Mouse (Mus musculus): ENCODE data around the gene Dab2ip. TPM values are rescaled to one million over a fixed set of nuclear protein-coding genes. Genes with fewer than 3 reads are reported as not detected.

Dab2ip gene
- polyA plus RNA-seq, 1 experiment from 2014 or later: 50.5 TPM

GRCm38 (mm10) chr2:35616891-35617658, 59.0 kb downstream of the Dab2ip start:
- no peak overlapping the region; the same call in 1 of the 2 replicates for H3K27ac ChIP-seq (replicated peaks; ENCODE audit: low read depth, low read length)
- ATAC-seq (ENCODE audit: low read depth) (no peak), DNase-seq (ENCODE audit: low spot score) (no peak)
- WGBS: 67% methylated on average over 6 of the region's 6 CpGs
- H3K9me3 ChIP-seq (ENCODE audit: control insufficient read depth, low read length): no peaks in the 10 kb centered on the region
- H3K36me3 ChIP-seq (ENCODE audit: control insufficient read depth, insufficient read depth, low read length): no peaks in the 10 kb centered on the region
- no peak overlapping the region for H3K4me2 ChIP-seq (ENCODE audit: low read depth, low read length)
- no peaks in the 10 kb centered on the region for H3K27me3 ChIP-seq (replicated peaks; ENCODE audit: control insufficient read depth, insufficient read depth, low read length)
- H3K4me1 ChIP-seq (ENCODE audit: control insufficient read depth, insufficient read depth, low read length): peaks cover 48% of the 10 kb centered on the region
- no peak overlapping the region for H3K9ac ChIP-seq (ENCODE audit: low read depth, low read length)
- H3K4me3 ChIP-seq (ENCODE audit: low read depth, low read length): no peak overlapping the region

- no peak for DNase-seq (ENCODE audit: low spot score)
- Histone ChIP-seq H3K27ac (replicated peaks; ENCODE audit: low read depth, low read length) (peak overlapping the region; percentile 73), H3K27me3 (replicated peaks; ENCODE audit: control insufficient read depth, insufficient read depth, low read length) (no peaks in the 10 kb centered on the region), H3K4me3 (ENCODE audit: low read depth, low read length) (no peak overlapping the region), H3K9me3 (ENCODE audit: control insufficient read depth, low read length) (no peaks in the 10 kb centered on the region), H3K4me2 (ENCODE audit: low read depth, low read length) (peak overlapping the region; percentile 46; the same call in 1 of the 2 replicates), H3K4me1 (ENCODE audit: control insufficient read depth, insufficient read depth, low read length) (peaks cover 54% of the 10 kb centered on the region), H3K36me3 (ENCODE audit: control insufficient read depth, insufficient read depth, low read length) (no peaks in the 10 kb centered on the region), H3K9ac (ENCODE audit: low read depth, low read length) (no peak overlapping the region)
- no peak for ATAC-seq (ENCODE audit: low read depth)
- WGBS: 55% methylated on average over 7 of the region's 7 CpGs
Observed at GRCm38 (mm10) chr2:35618981-35619380, 60.9 kb downstream of the Dab2ip start.

DNA sequence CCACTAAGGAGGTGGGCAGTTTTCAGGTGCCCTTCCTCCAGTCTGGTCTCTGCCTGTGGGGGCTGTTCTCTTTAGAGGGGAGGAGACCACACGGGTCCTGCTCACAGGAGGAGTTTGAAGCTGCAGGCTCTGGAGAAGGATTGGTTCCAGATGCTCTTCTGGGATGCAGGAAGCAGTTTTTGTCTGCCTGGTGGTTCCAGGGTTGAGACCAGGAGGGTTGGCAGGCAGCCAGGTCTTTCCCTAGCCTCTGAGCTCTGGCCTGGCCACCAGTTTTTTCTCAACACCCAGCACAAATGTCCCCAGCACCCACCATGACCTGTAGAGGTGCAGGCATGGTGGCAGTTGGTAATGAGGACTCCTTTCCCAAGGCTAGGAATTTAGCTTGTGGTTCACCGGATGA, 61.5 kb downstream of the Dab2ip start:
- DNase-seq (ENCODE audit: low spot score): peak; percentile 77
- peak overlapping the region; percentile 46 for H3K4me2 ChIP-seq (ENCODE audit: low read depth, low read length)
- WGBS: 19% methylated on average over 2 of the region's 2 CpGs
- ATAC-seq (ENCODE audit: low read depth): no peak
- no peak overlapping the region; the same call in 1 of the 2 replicates for H3K4me3 ChIP-seq (ENCODE audit: low read depth, low read length)
- H3K4me1 ChIP-seq (ENCODE audit: control insufficient read depth, insufficient read depth, low read length): peaks cover 54% of the 10 kb centered on the region
- H3K9ac ChIP-seq (ENCODE audit: low read depth, low read length): no peak overlapping the region
- H3K9me3 ChIP-seq (ENCODE audit: control insufficient read depth, low read length): no peaks in the 10 kb centered on the region
- no peaks in the 10 kb centered on the region for H3K27me3 ChIP-seq (replicated peaks; ENCODE audit: control insufficient read depth, insufficient read depth, low read length)
- no peaks in the 10 kb centered on the region for H3K36me3 ChIP-seq (ENCODE audit: control insufficient read depth, insufficient read depth, low read length)
- H3K27ac ChIP-seq (replicated peaks; ENCODE audit: low read depth, low read length): peak overlapping the region; percentile 73

DNA sequence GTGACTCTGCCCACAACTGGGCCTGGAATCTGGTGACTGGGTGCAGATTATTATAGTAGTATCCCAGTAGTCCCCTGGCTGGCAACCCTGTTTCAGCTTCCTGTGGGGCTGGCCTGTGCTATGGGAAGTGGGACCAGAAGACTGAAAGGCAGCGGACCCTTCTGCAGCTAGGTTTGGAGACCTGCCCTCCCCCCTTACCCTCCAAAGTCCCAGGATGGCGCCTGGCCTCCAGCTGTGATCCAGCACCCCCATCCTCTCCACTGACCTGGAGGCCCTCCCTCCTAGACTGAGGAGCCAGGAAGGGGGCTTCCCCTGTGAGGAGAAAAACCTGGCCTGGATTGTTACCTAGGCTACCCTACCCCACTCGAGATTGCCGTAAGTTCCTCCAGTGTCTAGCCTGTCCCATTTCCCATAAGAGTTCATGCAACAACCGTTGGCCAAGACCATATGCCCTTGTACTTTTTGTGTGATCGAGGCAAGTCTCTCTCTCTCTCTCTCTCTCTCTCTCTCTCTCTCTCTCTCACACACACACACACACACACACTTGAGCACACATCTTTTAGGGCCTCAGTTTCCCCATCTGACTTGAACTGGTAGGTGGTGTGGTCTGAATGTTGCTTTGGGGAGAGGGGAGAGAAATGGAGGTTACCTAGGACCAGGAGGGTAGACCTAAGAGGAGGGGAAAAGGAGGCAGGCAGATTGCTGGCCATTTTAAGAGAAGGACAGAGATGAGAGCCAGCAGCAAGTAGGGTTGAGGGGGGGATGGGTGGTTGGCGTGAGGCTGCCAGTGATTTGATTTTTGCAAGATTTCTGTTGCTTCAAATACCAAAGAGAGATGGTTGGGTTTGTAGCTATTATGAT, 62.5 kb downstream of the Dab2ip start:
- no peaks in the 10 kb centered on the region for H3K9me3 ChIP-seq (ENCODE audit: control insufficient read depth, low read length)
- DNase-seq (ENCODE audit: low spot score): peak; percentile 89
- H3K4me3 ChIP-seq (ENCODE audit: low read depth, low read length): peak overlapping the region; percentile 26
- no peaks in the 10 kb centered on the region for H3K36me3 ChIP-seq (ENCODE audit: control insufficient read depth, insufficient read depth, low read length)
- H3K27me3 ChIP-seq (replicated peaks; ENCODE audit: control insufficient read depth, insufficient read depth, low read length): no peaks in the 10 kb centered on the region
- H3K4me1 ChIP-seq (ENCODE audit: control insufficient read depth, insufficient read depth, low read length): peaks cover 57% of the 10 kb centered on the region
- WGBS: 24% methylated on average over 6 of the region's 7 CpGs
- H3K4me2 ChIP-seq (ENCODE audit: low read depth, low read length): peak overlapping the region; percentile 46
- peak overlapping the region; percentile 73 for H3K27ac ChIP-seq (replicated peaks; ENCODE audit: low read depth, low read length)
- ATAC-seq (ENCODE audit: low read depth): peak; percentile 72; the same call in 1 of the 2 replicates
- H3K9ac ChIP-seq (ENCODE audit: low read depth, low read length): no peak overlapping the region

GRCm38 (mm10) chr2:35621225-35621519, 63.1 kb downstream of the Dab2ip start:
- Histone ChIP-seq H3K4me1 (ENCODE audit: control insufficient read depth, insufficient read depth, low read length) (peaks cover 52% of the 10 kb centered on the region), H3K9me3 (ENCODE audit: control insufficient read depth, low read length) (no peaks in the 10 kb centered on the region), H3K27ac (replicated peaks; ENCODE audit: low read depth, low read length) (peak overlapping the region; percentile 12; the same call in 1 of the 2 replicates), H3K36me3 (ENCODE audit: control insufficient read depth, insufficient read depth, low read length) (no peaks in the 10 kb centered on the region), H3K27me3 (replicated peaks; ENCODE audit: control insufficient read depth, insufficient read depth, low read length) (no peaks in the 10 kb centered on the region), H3K4me3 (ENCODE audit: low read depth, low read length) (no peak overlapping the region), H3K9ac (ENCODE audit: low read depth, low read length) (no peak overlapping the region), H3K4me2 (ENCODE audit: low read depth, low read length) (peak overlapping the region; percentile 82; the same call in 1 of the 2 replicates)
- 75% methylated on average over 2 of the region's 2 CpGs for WGBS
- DNase-seq (ENCODE audit: low spot score) (no peak), ATAC-seq (ENCODE audit: low read depth) (no peak)

DNA sequence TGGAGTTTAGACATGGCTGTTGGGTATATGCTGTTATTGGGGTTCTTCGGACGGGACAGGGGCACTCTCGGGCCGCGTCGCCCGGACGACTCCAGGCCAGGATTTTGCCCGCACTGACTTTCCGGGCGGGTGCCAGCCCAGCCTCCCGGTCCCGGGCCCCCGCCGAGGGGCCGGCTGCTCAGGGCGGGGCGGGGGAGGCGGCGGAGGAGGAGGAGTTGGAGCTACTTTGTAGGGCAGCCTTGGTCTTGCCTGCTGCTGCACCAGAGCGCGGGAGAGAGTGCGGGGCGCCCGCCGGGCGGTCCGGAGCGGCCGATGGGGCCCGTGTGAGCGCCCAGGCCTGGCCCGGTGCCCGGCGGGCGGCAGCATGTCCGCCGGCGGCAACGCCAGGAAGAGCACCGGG, 63.7 kb downstream of the Dab2ip start:
- Histone ChIP-seq H3K36me3 (ENCODE audit: control insufficient read depth, insufficient read depth, low read length) (no peaks in the 10 kb centered on the region), H3K4me2 (ENCODE audit: low read depth, low read length) (peak overlapping the region; percentile 82), H3K9ac (ENCODE audit: low read depth, low read length) (peak overlapping the region; percentile 85), H3K9me3 (ENCODE audit: control insufficient read depth, low read length) (no peaks in the 10 kb centered on the region), H3K4me1 (ENCODE audit: control insufficient read depth, insufficient read depth, low read length) (peaks cover 56% of the 10 kb centered on the region), H3K27me3 (replicated peaks; ENCODE audit: control insufficient read depth, insufficient read depth, low read length) (no peaks in the 10 kb centered on the region), H3K4me3 (ENCODE audit: low read depth, low read length) (peak overlapping the region; percentile 85), H3K27ac (replicated peaks; ENCODE audit: low read depth, low read length) (peak overlapping the region; percentile 79)
- DNase-seq (ENCODE audit: low spot score) (peak; percentile 90), ATAC-seq (ENCODE audit: low read depth) (peak; percentile 90)
- WGBS: 0% methylated on average over 12 of the region's 41 CpGs

DNA sequence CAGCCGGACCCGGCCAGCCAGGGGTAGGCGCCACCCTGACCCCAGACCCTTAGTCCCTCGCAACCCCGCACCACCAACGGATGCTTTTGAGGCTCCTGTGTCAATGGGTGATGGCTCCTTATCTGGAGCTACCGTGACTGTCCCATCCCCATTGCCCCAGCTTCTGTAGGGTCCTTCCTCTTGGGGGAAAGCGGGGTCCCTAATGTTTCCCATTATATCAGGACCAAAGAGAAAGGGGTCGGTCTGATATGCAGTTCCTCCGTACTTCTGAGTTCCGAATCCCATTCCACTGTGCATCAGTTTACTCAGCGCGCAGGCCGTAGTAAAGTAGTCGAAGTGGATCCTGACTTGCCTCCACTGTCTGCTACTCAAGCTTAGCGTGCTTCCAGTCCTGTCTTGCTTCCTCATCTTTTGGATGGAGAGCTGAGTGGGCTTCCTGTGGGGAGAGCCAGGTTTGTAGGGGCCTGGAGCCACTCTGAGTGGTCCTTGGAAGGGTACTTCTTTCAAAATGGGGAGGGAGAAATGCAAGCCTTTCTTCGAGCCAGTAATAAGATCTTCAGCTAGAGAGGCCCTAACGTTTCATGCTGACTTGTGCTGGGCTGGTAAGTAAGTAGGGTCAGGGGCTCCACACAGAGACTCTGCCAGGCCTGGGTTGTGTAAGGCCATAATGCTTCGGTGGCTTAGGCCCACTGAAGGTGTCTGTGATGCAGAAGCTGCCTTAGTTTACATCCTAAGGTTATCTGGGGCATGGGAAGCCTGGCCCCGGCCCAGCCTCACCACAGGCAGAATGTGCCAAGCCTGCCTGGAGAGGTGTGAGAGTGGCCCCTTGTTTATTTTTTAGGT, 64.4 kb downstream of the Dab2ip start:
- Histone ChIP-seq H3K27me3 (replicated peaks; ENCODE audit: control insufficient read depth, insufficient read depth, low read length) (no peaks in the 10 kb centered on the region), H3K4me2 (ENCODE audit: low read depth, low read length) (peak overlapping the region; percentile 82), H3K4me3 (ENCODE audit: low read depth, low read length) (peak overlapping the region; percentile 85), H3K27ac (replicated peaks; ENCODE audit: low read depth, low read length) (peak overlapping the region; percentile 79), H3K9me3 (ENCODE audit: control insufficient read depth, low read length) (no peaks in the 10 kb centered on the region), H3K4me1 (ENCODE audit: control insufficient read depth, insufficient read depth, low read length) (peaks cover 63% of the 10 kb centered on the region), H3K9ac (ENCODE audit: low read depth, low read length) (peak overlapping the region; percentile 85), H3K36me3 (ENCODE audit: control insufficient read depth, insufficient read depth, low read length) (no peaks in the 10 kb centered on the region)
- DNase-seq (ENCODE audit: low spot score) (no peak), ATAC-seq (ENCODE audit: low read depth) (no peak)
- WGBS: 6% methylated on average over 15 of the region's 20 CpGs

DNA sequence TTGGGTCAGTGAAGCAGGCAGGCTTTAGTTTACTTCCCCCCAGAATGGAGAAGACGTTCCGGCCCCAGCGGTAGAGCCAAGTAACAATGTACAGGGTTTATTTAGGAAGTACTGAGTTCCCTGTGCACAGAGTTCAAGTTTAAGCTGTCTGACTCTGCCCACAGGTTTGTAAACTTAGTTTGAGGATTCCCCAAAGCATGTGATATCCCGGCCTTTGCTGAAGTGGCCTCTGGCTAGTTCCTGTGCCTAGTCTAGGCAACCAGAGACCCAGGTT, 65.0 kb downstream of the Dab2ip start:
- Histone ChIP-seq H3K9ac (ENCODE audit: low read depth, low read length) (peak overlapping the region; percentile 85), H3K4me3 (ENCODE audit: low read depth, low read length) (peak overlapping the region; percentile 85), H3K27me3 (replicated peaks; ENCODE audit: control insufficient read depth, insufficient read depth, low read length) (no peaks in the 10 kb centered on the region), H3K36me3 (ENCODE audit: control insufficient read depth, insufficient read depth, low read length) (no peaks in the 10 kb centered on the region), H3K9me3 (ENCODE audit: control insufficient read depth, low read length) (no peaks in the 10 kb centered on the region), H3K4me1 (ENCODE audit: control insufficient read depth, insufficient read depth, low read length) (peaks cover 67% of the 10 kb centered on the region), H3K27ac (replicated peaks; ENCODE audit: low read depth, low read length) (0 out of 2 replicates have a peak overlapping the region, but pooled peaks have one; percentile 79), H3K4me2 (ENCODE audit: low read depth, low read length) (peak overlapping the region; percentile 82)
- DNase-seq (ENCODE audit: low spot score) (no peak), ATAC-seq (ENCODE audit: low read depth) (no peak)
- 24% methylated on average over 4 of the region's 4 CpGs for WGBS
